Mouse (Mus musculus) right cerebral cortex, postnatal 25 days (tissue): Measurements from ENCODE around the gene Nsrp1.

Experiments
- DNase-seq: peaks from one replicate; pipeline ENCODE4 v3.0.0; 2022

Gene Nsrp1

DNA sequence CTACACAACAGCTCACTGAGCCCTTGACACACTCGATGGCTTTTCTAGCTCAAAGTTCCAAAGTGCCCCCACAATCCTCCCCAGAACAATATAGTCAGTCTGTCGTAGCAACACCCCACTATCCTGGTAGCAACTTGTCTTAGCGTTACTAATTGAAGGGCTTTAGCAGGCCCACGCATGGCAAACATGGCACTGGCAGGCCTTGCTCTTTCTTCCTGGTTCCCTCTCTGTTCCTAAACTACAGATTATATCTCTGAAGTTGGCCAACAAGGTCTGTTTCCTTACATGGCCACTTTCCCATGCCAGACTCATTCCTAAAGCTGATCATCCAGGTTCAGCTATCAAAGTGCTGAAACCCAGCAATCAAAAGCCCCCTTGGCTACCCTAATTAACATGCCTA lies 36.3 kb downstream of the Nsrp1 start:
- no peak for DNase-seq

DNA sequence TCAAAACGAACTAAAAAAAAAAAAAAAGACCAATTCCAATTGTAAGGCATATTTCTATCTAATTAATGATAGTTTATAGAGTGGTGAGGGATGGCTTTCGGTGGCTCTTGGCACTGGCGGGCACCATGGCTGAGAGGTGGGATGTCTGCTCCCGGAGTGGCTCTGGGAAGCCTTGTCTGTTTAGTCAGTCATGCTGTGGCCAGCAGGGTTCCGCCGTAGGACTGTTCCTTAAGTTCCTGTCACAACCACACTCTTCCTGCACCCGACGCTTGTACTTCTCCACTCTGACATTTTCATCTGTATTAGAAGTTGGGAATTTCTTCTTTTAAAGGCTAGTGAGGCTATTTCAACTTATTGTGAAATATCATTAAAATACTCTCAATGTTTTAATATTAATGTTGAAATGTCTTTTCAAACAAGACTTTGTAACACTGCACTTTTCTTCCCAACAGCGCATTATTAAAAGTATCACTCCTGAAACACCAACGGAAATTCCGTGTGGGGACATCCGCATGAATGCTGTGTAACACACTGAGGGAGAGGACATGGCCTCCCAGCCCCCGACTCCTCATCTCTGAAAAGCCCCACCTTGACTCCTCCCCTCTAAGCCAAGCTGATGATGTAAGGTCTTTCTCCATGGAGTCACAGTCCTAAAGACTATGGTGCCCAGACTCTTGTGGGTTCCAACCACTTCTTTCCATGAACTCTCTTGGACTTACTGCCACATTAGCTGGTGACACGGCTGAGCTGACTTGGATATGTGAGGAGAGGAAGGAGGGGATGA lies 46.9 kb downstream of the Nsrp1 start:
- no peak for DNase-seq

DNA sequence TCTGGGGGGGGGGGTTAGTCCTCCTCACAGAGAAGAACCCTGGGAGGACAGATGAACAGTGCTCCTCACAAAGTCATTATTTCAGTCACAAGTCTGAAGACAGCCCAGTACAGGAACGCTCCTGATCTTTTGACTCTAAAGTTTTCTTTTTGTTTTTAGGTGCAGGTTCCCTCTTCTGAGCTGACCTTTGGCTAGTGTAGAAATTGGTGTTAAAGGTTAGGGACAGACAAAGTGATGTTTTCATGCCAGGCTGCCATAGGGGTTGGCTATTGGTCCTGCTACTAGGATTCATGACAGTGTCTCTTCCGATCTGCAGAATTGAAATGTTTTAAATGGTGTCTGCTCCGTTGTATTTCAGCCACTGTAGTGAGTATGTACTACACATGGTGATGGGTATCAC lies 50.1 kb downstream of the Nsrp1 start:
- DNase-seq = no peak

DNA sequence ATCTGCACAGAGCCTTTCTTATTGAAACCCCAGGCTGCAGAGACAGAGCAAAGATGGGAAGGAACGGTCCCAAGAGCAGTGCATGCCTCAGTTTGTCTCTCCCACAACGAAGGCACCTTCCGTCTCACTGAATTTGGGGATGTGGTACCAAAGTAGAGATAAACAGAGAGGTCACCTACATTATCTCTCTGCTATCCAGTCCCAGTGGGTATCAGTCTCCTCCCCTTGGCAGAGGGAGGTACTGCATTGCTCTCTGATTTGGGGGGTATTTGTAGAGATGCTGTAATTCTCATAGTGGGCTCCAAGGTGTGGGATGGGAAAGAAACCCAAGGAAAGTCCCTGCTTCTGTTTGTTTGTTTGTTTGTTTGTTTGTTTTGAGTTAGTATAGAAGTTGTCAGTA lies 51.7 kb downstream of the Nsrp1 start:
- DNase-seq = no peak

DNA sequence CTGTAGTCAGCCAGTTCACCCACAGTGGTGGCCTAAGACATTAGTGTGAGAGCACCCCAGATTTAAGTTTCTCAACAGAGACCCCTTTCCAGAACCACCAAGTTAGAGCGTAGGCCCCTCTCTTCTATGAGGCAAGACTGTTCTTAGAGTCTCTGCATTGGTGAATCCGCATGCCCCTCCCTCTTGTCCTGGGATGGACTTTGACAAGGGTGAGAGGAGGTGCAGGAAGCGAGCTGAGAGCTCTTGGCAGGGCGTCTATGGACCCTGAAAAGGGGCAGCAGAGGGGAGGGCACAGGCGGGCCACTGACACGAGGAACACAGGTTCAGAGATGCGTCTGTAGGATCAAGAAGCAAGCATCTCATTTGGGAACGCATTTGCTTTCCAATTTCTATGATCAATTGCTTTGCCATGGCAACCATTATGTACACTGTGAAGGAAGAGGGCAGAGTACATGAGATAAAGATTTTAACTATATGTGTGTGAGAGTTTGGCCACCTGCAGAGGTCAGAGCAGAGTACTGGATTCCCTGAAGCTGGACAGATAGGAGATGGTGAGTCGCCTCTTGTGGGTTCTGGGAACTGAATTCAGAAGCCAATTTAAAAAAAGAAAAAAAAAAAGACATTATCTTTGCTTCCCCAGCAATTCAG lies 56.4 kb downstream of the Nsrp1 start:
- DNase-seq = no peak

DNA sequence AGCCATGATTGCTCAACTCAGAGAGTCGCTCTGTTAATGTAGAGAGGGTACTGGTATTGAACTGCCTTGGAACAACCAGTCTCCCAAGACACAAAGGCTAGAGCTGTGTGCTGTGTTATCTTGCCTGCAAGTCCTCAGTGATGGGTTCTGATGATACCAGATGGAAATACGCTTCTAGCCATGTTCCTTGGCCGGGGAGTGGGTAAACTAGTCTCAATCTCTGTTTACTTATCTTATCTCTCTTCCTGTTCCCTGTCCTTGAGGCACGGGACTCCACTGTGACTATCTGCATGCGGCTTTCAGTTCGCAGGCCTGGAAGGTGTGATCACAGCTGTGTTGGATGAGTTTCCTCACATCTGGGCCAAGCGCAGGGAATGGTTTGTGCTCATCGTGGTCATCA lies 58.7 kb downstream of the Nsrp1 start:
- DNase-seq = no peak

DNA sequence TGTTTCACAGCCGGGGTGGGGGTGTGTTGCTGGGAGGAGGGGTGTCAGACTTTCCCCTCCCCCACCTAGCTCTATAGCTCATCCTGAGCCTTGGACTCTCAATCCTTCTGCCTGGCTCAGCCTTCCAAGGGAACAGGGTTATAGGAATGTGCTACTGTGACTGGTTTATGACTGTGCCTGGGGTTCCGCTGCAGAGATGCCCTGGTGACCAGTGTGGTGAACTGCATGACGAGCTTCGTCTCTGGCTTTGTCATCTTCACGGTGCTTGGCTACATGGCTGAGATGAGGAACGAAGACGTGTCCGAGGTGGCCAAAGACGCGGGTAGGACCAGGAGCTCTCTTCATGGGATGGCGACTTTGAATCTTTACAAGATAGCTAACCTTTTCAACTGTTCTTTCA lies 60.2 kb downstream of the Nsrp1 start:
- no peak for DNase-seq

DNA sequence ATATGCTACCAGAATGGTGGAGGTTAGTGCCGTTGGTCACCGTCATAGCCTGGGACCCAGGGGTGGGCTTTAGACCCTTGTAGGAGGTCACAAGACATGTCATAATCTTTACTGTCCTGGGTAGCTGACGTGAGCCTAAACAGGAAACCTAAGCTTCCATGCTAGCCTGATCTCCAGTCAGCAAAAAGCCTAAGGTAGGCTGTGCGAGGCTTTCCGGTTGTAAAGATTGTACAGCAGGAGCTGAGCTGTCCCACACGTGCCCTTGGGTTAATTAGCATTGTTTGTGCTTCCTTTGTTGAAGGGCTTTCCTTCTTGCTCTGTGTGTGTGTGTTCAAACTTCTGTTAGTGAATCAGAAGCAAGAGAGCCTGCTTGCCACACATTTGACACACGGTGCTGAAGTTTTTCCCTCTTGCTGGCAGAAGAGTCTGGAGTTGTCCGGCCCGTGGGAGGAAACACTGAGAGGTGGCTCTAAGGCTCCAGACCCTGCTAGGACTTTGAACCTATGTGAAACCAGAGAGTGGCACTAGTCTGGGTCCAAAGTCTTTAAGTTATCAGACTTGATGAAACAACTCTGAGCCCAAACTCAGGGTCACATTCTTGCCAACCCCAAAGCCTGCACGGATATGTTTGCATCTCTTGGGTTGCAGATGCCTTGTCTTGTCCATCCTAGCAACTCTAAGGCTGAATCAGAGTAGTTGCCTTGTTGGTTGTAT lies 67.3 kb downstream of the Nsrp1 start:
- DNase-seq = no peak

DNA sequence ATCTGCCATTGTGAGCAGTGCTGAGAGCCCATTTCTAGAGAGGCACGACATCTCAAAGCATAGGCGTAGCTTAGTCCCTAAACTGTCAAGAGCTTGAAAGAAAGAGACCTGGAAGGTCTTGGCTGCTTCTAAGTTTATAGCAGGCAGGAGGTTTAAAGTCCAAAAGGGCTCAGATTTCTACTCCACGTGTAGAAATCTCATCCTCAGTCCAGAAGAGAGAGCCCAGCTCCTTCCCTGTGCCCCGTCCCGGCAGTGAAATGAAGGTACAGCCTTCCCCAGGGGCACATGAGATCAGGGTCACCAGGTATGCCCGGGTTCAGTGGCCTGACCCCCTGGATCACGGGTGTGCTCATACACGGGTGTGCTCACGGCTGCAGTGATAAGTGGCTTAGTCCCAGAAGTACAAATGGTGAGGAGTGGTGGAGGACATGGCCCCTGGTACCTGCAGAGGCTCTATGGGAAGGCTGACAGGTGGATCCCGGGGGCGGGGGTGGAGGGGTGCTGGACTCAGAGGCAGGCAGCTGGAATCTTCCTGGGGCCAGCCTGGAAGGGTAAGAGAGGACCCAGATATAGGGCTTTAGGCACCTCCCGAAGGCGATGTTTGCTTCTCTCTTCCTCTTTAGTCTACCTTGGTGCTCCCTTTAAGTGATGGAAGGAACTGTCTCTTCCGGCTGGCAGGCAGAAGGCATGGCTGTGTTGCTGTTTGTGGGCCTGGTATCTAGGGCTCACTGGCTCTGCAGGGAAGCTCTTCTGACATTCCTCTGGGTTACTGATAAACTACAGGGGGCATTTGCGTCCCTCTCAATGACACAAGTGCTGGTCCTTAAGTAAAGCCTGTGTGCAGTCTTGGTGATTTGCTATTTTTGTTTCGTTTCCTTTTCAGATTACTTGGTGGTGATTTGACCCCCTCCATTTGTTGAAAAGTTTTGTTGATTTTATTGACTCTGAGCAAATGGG lies 68.9 kb downstream of the Nsrp1 start:
- no peak for DNase-seq

DNA sequence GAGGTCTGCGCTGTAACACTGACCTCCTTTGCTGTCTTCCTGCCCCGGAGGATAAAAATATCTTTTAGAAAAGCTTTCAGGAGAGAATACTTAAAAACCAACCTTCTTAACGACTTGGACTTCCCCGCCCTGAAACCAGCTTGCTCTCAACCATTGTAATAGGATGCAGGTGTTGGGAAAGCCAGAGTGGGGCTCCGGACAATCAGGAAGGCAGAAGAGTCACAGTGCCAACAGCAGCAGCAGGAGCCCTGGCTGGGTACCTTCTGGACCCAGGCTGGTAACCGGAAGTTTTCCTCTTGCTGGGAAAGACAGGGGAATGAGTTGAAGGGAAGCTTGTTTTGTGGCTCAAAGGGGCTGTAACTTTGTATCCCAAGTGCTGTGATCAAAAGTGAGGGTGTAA lies 71.6 kb downstream of the Nsrp1 start:
- DNase-seq = no peak

DNA sequence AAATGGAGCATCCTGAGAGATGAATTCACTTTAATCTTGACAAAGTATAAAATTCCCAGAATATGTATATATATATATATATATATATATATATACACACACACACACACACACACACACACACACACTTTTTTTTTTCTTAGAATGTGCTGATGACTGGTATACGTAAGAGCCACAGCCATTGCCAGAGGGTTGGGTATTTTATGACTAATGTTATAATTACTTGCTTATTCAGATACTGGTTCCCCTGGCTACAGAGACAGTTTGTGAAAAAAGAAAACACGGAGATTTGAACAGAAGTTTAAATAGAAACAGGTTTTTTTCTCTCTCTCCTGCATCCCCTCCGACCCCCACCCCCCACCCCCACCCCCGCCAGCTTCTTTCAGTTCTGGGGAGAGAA lies 72.4 kb downstream of the Nsrp1 start:
- DNase-seq = no peak

DNA sequence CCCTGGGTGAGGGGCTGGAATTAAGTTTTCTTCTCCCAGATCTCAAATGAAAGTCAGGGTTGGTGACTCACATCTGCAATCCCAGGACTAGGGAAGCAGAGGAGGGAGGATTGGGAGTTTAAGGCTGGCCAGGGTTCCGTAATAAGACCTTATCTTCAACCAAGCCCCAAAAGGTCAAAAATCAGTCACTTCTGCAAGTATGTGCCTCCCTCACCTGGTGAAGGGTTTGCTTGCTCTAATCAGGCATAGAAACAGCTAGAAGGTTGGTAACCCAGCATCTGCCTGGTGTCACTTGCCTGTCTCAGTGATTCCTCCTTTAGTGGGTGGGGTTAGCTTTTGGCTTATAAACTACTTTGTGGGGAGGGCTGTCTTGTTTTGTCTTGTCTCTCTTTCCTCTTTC lies 75.9 kb downstream of the Nsrp1 start:
- DNase-seq = no peak

DNA sequence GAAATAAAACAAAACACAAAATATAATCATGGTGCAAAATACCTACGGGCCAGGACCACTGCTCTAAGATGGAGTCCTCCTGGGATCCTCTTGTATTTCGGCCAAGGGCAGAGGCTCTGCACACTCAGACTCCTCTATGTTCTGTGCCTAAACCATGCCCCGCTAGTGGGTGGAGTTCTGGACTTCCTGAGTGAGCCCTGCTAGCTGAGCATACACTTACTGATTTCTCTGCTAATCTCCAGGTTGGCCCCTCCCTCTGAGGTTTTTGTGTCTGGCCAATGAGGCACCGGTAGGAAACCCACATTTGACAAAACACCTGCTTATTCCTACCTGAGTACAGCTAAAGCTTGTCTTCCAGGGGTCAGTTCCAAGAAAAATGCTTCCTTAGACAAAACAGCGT lies 77.5 kb downstream of the Nsrp1 start:
- DNase-seq = no peak

DNA sequence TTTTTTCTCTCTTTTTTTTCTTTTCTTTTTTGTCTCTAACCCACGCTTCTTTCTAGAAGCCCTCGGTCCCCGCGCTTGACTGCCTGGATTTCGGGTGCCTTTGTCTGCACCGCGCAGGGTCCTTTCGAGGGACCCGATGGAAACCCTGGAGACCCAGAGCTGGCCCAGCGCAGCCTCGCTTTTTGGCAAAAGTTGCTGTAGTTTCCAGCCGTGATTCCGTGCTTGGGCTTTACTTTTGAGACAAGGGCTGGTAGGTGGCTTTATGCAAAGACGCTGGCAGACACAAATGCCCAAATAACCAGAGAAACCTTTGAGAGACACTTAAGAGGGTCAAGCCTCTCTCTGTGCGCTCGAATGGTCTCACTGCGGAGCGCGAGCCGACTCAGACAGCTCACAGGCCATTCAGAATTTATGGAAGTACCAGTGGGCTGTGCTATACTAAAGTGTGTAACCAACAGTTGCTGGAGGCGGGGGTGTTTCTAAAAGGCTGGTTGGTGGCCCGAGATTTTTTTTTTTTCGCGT lies 79.5 kb downstream of the Nsrp1 start:
- DNase-seq = peak; percentile 12

DNA sequence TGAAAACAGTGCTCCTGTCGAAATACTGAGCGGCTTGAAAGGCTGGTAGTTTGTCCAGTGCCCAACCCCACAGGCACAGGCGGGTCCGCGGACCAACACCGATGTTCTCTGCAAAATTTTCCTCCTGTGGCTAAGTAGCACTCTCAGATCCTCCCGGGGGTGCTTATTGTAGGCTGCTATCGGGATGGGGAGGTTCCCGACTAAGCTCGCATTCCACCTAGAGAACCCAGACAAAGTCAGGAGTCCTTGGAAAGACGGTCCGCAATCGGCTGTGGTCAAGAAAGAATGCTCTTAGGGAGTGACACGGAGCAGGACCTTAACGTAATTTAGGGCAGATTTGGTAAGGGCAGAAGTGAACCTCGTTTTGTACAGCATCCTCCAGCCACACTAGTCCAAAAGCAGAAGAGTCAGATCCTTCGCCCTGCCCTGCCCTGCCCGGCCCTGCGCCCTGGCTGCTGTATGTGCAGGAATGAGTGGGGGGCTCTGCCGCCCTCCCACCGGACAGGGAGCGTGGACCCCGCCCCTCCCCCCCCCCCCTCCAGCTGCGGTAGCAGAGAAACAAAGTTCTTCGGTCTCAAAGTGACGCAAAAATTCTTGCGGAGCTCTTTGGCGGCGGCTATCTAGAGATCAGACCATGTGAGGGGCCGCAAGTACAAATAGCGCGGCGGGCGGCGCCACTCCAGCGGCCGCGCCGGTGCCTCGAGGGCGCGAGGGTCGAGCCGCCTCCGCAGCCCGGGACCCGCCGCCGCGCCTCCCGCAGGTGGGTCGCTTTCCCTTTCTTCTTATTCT lies 80.1 kb downstream of the Nsrp1 start, which contains the start of gene Slc6a4:
Slc6a4 (plus strand) TSS at position 688 of the 789 bp plus-strand sequence.
- peak; percentile 7 for DNase-seq

DNA sequence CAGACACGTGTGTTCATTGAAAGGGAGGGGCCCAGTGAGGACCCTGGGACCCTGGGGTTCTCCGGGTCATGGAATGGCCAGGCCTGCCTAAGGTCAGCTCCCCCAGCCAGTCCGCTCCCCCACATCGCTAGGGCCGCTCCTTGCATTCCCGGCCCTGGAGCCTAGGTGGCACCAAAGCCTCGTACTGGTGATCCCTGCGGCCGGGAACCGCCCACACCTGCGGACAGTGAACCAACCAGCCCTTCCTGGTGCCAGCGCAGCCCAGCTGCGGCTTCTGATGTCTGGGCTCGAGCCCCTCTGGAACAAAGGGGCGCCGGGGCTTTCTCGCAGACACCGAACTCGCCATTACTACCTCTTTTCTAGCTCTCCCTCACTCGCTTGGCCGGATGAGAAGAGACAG lies 80.9 kb downstream of the Nsrp1 start:
- peak; percentile 63 for DNase-seq

DNA sequence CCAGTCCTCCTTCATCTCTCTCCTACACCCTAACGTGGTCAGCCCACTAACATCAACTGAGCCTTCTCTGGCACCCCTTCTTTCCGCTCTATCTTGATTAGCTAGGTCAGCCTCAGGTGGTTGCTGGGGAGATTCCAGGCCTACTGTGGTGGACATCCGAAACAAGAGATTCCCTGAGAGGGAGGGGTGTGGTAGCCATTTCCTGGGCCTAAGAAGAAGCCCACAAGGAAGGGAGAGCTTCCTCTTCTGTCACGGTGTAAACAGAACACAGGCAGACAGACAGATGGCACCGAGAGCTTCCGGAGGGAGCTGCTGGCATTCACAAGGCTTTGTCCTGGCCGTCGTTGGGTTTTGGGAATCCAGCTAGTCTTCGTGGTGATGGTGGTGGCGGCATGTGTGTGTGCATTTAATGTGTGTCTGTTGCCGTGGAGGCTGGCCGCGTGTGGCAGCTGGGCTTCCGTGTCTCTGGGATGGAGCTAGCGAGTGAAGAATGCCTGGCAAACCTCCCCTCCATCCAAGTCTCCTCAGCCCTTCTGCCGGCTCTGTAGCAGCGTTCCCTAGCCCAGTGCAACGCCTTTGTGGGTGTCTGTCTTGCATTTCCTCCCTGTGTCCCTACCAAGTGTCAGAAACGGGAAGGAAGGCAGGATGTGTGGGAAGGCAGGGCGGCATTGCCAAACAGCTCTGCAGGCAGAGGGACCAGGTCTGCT lies 82.1 kb downstream of the Nsrp1 start:
- peak; percentile 6 for DNase-seq
